Mouse (Mus musculus): ENCODE measurements around the gene Reep3. TPM values are rescaled to one million over a fixed set of nuclear protein-coding genes. Genes with fewer than 3 reads are reported as not detected.

The Reep3 gene
- polyA plus RNA-seq, 1 experiment, result 13.0 TPM

DNA sequence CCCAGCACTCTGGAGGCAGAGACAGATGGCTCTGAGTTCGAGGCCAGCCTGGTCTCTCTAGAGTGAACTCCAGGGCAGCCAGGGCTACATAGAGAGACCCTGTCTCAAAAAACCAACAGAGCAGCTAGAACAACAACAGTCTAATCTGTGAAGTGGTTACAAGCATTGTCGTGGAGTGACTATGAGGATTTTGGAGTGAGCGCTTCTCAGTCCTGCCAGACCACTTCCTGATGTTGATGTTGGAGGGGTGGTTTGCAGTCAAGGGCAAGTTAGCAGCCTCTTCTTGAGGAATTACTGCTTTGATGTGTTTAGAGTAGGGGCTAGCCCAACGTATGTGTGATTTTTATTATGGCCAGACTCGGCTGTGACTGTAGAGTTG, 15.0 kb upstream of the Reep3 start:
- no peaks in the 10 kb centered on the region for H3K27me3 ChIP-seq (ENCODE audit: control insufficient read depth, insufficient read depth, insufficient read length)
- H3K4me3 ChIP-seq, result no peak overlapping the region
- peaks cover 5% of the 10 kb centered on the region for H3K36me3 ChIP-seq (ENCODE audit: control insufficient read depth, insufficient read depth)
- no peak overlapping the region for H3K4me2 ChIP-seq (ENCODE audit: low read depth)
- peaks cover 95% of the 10 kb centered on the region for H3K79me2 ChIP-seq (ENCODE audit: control insufficient read depth, insufficient read depth)
- no peak overlapping the region for H3ac ChIP-seq (ENCODE audit: control insufficient read depth, insufficient read length)
- no peak for TF ChIP-seq USF1 (IDR thresholded peaks at IDR 0.05; ENCODE audit: low read depth)
- TF ChIP-seq MAX (IDR thresholded peaks at IDR 0.05; ENCODE audit: low read depth), result no peak
- TF ChIP-seq POLR2AphosphoS2 (IDR thresholded peaks at IDR 0.05; ENCODE audit: insufficient read length, low read depth), result no peak
- no peak for TF ChIP-seq REST (IDR thresholded peaks at IDR 0.05; ENCODE audit: insufficient read depth, insufficient read length)
- TF ChIP-seq TCF12 (IDR thresholded peaks at IDR 0.05; ENCODE audit: insufficient read depth, poor library complexity, severe bottlenecking), result no peak
- no peak for TF ChIP-seq MYOG (IDR thresholded peaks at IDR 0.05; ENCODE audit: control insufficient read depth in 1 of 3, insufficient read depth in 1 of 3, insufficient read length in 2 of 3, low read depth in 2 of 3)
- no peak for TF ChIP-seq MYOD1 (IDR thresholded peaks at IDR 0.05; ENCODE audit: control insufficient read depth in 1 of 3, insufficient read length in 2 of 3, low read depth in 2 of 3)
- TF ChIP-seq CEBPB (IDR thresholded peaks at IDR 0.05; ENCODE audit: insufficient read depth, poor library complexity, severe bottlenecking), result no peak
- TF ChIP-seq TCF3 (IDR thresholded peaks at IDR 0.05; ENCODE audit: insufficient read length, low read depth), result no peak
- no peak for TF ChIP-seq POLR2A (IDR thresholded peaks at IDR 0.05; ENCODE audit: insufficient read length, low read depth)
- TF ChIP-seq E2F4 (IDR thresholded peaks at IDR 0.05; ENCODE audit: insufficient read depth), result no peak
- TF ChIP-seq SRF (IDR thresholded peaks at IDR 0.05; ENCODE audit: control insufficient read depth, insufficient read length, low read depth), result no peak

DNA sequence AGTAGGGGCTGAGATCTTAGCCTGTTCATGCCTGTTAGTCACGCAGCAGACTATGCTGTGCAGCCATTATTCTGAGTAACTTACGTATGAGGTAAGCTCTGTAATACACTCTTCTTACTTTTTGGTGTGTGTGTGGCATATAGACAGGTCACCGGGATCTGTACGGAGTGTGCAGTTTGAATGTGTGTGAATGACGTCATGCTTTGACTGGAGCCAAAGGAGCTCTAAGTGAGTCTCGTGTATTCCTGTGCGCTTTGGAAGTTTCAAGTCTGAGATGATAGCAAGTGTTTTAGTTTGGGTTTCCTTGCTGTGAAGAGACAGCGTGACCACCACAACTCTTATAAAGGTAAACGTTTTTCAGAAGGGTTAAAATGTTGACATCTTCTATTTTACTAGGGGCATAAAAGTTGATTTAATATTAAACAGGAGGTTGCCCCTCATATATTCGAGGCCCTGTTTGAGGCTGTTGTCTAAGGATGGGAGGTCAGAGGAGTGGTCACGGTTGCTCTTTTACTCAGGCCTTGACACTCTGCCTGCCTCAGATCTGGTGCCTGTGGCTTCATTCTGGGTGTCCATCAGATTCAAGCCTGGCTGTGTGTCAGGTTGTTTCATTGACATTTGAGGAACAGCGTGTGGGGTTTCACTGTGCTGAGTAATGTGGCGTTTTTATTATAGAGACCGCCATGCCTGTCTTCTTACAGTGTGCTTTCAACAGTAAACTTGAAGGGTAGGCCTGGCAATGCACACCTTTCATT, 14.5 kb upstream of the Reep3 start:
- TF ChIP-seq TCF12 (IDR thresholded peaks at IDR 0.05; ENCODE audit: insufficient read depth, poor library complexity, severe bottlenecking), result no peak
- H3K27me3 ChIP-seq (ENCODE audit: control insufficient read depth, insufficient read depth, insufficient read length), result no peaks in the 10 kb centered on the region
- H3K36me3 ChIP-seq (ENCODE audit: control insufficient read depth, insufficient read depth), result peaks cover 5% of the 10 kb centered on the region
- H3ac ChIP-seq (ENCODE audit: control insufficient read depth, insufficient read length), result no peak overlapping the region
- no peak overlapping the region for H3K4me2 ChIP-seq (ENCODE audit: low read depth)
- peaks cover 94% of the 10 kb centered on the region for H3K79me2 ChIP-seq (ENCODE audit: control insufficient read depth, insufficient read depth)
- no peak overlapping the region for H3K4me3 ChIP-seq

DNA sequence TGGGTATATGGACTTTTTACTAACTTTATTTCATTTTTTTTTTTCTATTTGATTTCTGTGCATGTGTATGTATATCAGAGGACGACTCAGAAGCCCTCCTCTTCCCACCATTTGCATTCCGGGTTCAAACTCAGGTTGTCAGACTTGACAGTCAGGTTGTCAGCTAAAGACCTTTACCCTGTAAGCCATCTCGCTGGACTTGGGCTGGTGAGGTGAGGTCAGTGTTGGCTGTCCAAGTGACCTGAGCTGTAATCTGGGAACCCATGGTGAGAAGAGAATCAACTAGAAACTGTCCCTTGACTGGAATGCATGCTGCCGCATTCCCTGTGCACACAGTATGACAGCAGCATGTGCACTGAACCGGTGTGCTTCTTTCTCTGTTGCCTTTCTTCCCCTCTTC, 12.9 kb upstream of the Reep3 start:
- H3K27me3 ChIP-seq (ENCODE audit: control insufficient read depth, insufficient read depth, insufficient read length), result no peaks in the 10 kb centered on the region
- no peak overlapping the region for H3K4me3 ChIP-seq
- TF ChIP-seq MYOD1 (IDR thresholded peaks at IDR 0.05; ENCODE audit: control insufficient read depth in 1 of 3, insufficient read length in 2 of 3, low read depth in 2 of 3) (no peak), MAX (IDR thresholded peaks at IDR 0.05; ENCODE audit: low read depth) (no peak), MYOG (IDR thresholded peaks at IDR 0.05; ENCODE audit: control insufficient read depth in 1 of 3, insufficient read depth in 1 of 3, insufficient read length in 2 of 3, low read depth in 2 of 3) (no peak), E2F4 (IDR thresholded peaks at IDR 0.05; ENCODE audit: insufficient read depth) (no peak), TCF3 (IDR thresholded peaks at IDR 0.05; ENCODE audit: insufficient read length, low read depth) (no peak), CEBPB (IDR thresholded peaks at IDR 0.05; ENCODE audit: insufficient read depth, poor library complexity, severe bottlenecking) (no peak), TCF12 (IDR thresholded peaks at IDR 0.05; ENCODE audit: insufficient read depth, poor library complexity, severe bottlenecking) (no peak), POLR2AphosphoS2 (IDR thresholded peaks at IDR 0.05; ENCODE audit: insufficient read length, low read depth) (no peak), USF1 (IDR thresholded peaks at IDR 0.05; ENCODE audit: low read depth) (no peak), REST (IDR thresholded peaks at IDR 0.05; ENCODE audit: insufficient read depth, insufficient read length) (no peak), SRF (IDR thresholded peaks at IDR 0.05; ENCODE audit: control insufficient read depth, insufficient read length, low read depth) (no peak), POLR2A (IDR thresholded peaks at IDR 0.05; ENCODE audit: insufficient read length, low read depth) (no peak)
- H3K36me3 ChIP-seq (ENCODE audit: control insufficient read depth, insufficient read depth), result peaks cover 5% of the 10 kb centered on the region
- no peak overlapping the region for H3ac ChIP-seq (ENCODE audit: control insufficient read depth, insufficient read length)
- peaks cover 95% of the 10 kb centered on the region for H3K79me2 ChIP-seq (ENCODE audit: control insufficient read depth, insufficient read depth)
- H3K4me2 ChIP-seq (ENCODE audit: low read depth), result no peak overlapping the region

DNA sequence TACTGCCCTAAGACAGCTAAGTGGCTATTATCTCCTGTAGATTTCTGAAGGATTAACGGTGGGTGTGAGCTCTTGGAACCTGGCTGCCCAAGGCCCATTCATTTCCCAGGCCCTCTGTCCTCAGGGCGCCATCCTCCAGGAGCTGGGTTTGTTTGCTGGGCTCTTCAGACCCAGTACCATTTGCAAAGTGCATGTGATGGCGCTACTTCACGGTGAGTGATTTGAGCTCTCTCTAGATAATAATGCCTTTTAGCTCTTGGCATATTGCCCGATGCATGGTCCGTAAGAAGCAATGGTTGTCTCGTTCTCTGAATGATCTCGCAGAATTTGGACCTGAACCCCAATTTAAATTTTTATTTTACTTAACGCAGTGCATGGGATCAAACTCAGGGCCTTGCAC, 11.4 kb upstream of the Reep3 start:
- no peak overlapping the region for H3K4me2 ChIP-seq (ENCODE audit: low read depth)
- no peak overlapping the region for H3K4me3 ChIP-seq
- TF ChIP-seq CEBPB (IDR thresholded peaks at IDR 0.05; ENCODE audit: insufficient read depth, poor library complexity, severe bottlenecking), result no peak
- no peak for TF ChIP-seq REST (IDR thresholded peaks at IDR 0.05; ENCODE audit: insufficient read depth, insufficient read length)
- TF ChIP-seq TCF12 (IDR thresholded peaks at IDR 0.05; ENCODE audit: insufficient read depth, poor library complexity, severe bottlenecking), result no peak
- TF ChIP-seq MYOD1 (IDR thresholded peaks at IDR 0.05; ENCODE audit: control insufficient read depth in 1 of 3, insufficient read length in 2 of 3, low read depth in 2 of 3), result no peak
- TF ChIP-seq POLR2A (IDR thresholded peaks at IDR 0.05; ENCODE audit: insufficient read length, low read depth), result no peak
- no peak for TF ChIP-seq SRF (IDR thresholded peaks at IDR 0.05; ENCODE audit: control insufficient read depth, insufficient read length, low read depth)
- TF ChIP-seq POLR2AphosphoS2 (IDR thresholded peaks at IDR 0.05; ENCODE audit: insufficient read length, low read depth), result no peak
- no peak for TF ChIP-seq TCF3 (IDR thresholded peaks at IDR 0.05; ENCODE audit: insufficient read length, low read depth)
- TF ChIP-seq MYOG (IDR thresholded peaks at IDR 0.05; ENCODE audit: control insufficient read depth in 1 of 3, insufficient read depth in 1 of 3, insufficient read length in 2 of 3, low read depth in 2 of 3), result no peak
- no peak for TF ChIP-seq MAX (IDR thresholded peaks at IDR 0.05; ENCODE audit: low read depth)
- TF ChIP-seq USF1 (IDR thresholded peaks at IDR 0.05; ENCODE audit: low read depth), result no peak
- TF ChIP-seq E2F4 (IDR thresholded peaks at IDR 0.05; ENCODE audit: insufficient read depth), result no peak
- no peaks in the 10 kb centered on the region for H3K27me3 ChIP-seq (ENCODE audit: control insufficient read depth, insufficient read depth, insufficient read length)
- H3ac ChIP-seq (ENCODE audit: control insufficient read depth, insufficient read length), result no peak overlapping the region
- peaks cover 5% of the 10 kb centered on the region for H3K36me3 ChIP-seq (ENCODE audit: control insufficient read depth, insufficient read depth)
- peaks cover 95% of the 10 kb centered on the region for H3K79me2 ChIP-seq (ENCODE audit: control insufficient read depth, insufficient read depth)

All from myocyte (in vitro differentiated cells).